Mouse (Mus musculus) midbrain, embryonic 16.5 days (tissue): ENCODE data around the gene Gm5426. TPM values are rescaled to one million over a fixed set of nuclear protein-coding genes. Genes with fewer than 3 reads are reported as not detected.
"Not testable (repeated sequence)": the region's sequence is repeated elsewhere in the genome, so short reads cannot be mapped to it uniquely, and the experiment has no call there.

Source experiments
- ATAC-seq: fragments of 200-750 bp; cut with Nextera tagmentation; 2 replicates; pipeline ENCODE4 v1.8.0; 2017; ENCODE audit warnings: moderate TSS enrichment
- H3K27ac ChIP-seq: fragments of 300-500 bp; sonication (generic); 2 replicates; pipeline ENCODE4 v1.5.1; 2014; ENCODE audit warnings: mild to moderate bottlenecking, low read length, mixed read lengths
- H3K27me3 ChIP-seq: fragments of 300-500 bp; sonication (generic); 2 replicates; pipeline ENCODE4 v1.6.1; 2014; ENCODE audit warnings: low read depth, low read length, mixed read lengths; ENCODE audit not compliant: control insufficient read depth, insufficient read depth
- H3K36me3 ChIP-seq: fragments of 300-500 bp; sonication (generic); 2 replicates; pipeline ENCODE4 v1.6.1; 2014; ENCODE audit warnings: mild to moderate bottlenecking, low read length, moderate library complexity, mixed read lengths; ENCODE audit not compliant: control insufficient read depth, insufficient read depth
- H3K4me1 ChIP-seq: fragments of 300-500 bp; sonication (generic); 2 replicates; pipeline ENCODE4 v1.6.1; 2014; ENCODE audit warnings: mild to moderate bottlenecking, low read length, mixed read lengths; ENCODE audit not compliant: control insufficient read depth, insufficient read depth
- H3K4me2 ChIP-seq: fragments of 300-500 bp; sonication (generic); 2 replicates; pipeline ENCODE4 v1.6.1; 2014; ENCODE audit warnings: mild to moderate bottlenecking, low read length, mixed read lengths
- H3K4me3 ChIP-seq: fragments of 300-500 bp; sonication (generic); 2 replicates; pipeline ENCODE4 v1.5.1; 2014; ENCODE audit warnings: low read depth, mild to moderate bottlenecking, low read length, moderate library complexity, mixed read lengths
- H3K9ac ChIP-seq: fragments of 300-500 bp; sonication (generic); 2 replicates; pipeline ENCODE4 v1.6.1; 2014; ENCODE audit warnings: low read depth, low read length, mixed read lengths
- H3K9me3 ChIP-seq: fragments of 300-500 bp; sonication (generic); replicated peaks from 2 replicates; pipeline ENCODE4 v1.6.1; 2014; ENCODE audit warnings: mild to moderate bottlenecking, low read length, mixed read lengths; ENCODE audit not compliant: control insufficient read depth, poor library complexity, severe bottlenecking
- WGBS: fragments of 180-500 bp; shearing (Covaris S2); extraction: QIAGEN DNeasy Blood & Tissue Kit; methylation state at CpG from one replicate; pipeline ENCODE4 v1.1.7; 2014; 5-methylcytosine and 5-hydroxymethylcytosine counted together
- polyA plus RNA-seq: library from polyadenylated mRNA; unstranded; fragments of >200 nt; fragmentation: Nextera tagmentation; extraction: Ambion mirVana; gene quantifications from 2 replicates; pipeline ENCODE4 v1.2.1, GENCODE M21; 2015

The Gm5426 gene
- not detected in 2 replicates for polyA plus RNA-seq

DNA sequence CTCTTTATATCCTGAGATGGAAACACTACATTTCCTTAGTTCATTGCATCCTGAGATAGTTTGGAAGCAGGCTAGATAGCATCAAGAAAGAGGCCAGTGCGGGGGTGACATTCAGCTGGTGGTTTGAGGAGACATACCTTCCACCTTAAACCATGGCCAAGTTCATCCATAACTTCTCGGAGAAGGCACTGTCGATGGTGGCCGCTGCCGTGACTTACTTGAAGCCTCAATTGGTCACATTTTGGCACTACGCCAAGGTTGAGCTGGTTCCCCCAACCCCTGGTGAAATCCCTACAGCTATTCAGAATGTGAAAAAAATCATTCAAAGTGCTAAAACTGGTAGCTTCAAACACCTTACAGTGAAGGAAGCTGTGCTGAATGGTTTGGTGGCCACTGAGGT is at the start of gene Gm5426:
Gene Gm5426, plus strand, starts transcription at position 153 of the 400 bp plus-strand sequence.
- ATAC-seq, H3K4me2 ChIP-seq, H3K4me3 ChIP-seq, H3K36me3 ChIP-seq, H3K9ac ChIP-seq, H3K4me1 ChIP-seq, H3K27ac ChIP-seq, H3K27me3 ChIP-seq, H3K9me3 ChIP-seq: not testable (repeated sequence)
- WGBS, result 90% methylated on average over 6 of the region's 6 CpGs

GRCm38 (mm10) chr10:96089744-96090143 is 46.7 kb upstream of the Gm5426 start:
- no peak overlapping the region for H3K4me3 ChIP-seq
- 35% methylated on average over 1 of the region's 1 CpGs for WGBS

GRCm38 (mm10) chr10:96090388-96090787 is 46.0 kb upstream of the Gm5426 start:
- Histone ChIP-seq H3K9me3 (no peaks in the 10 kb centered on the region), H3K27me3 (no peaks in the 10 kb centered on the region), H3K4me3 (no peak overlapping the region), H3K4me1 (peaks cover 3% of the 10 kb centered on the region; the same call in 1 of the 2 replicates), H3K4me2 (no peak overlapping the region), H3K27ac (no peak overlapping the region), H3K36me3 (no peaks in the 10 kb centered on the region), H3K9ac (no peak overlapping the region)
- no peak for ATAC-seq
- 65% methylated on average over 3 of the region's 3 CpGs for WGBS

More at GRCm38 (mm10) chr10:96089744-96090143, 46.7 kb upstream of the Gm5426 start:
- H3K4me1 ChIP-seq, result peaks cover 3% of the 10 kb centered on the region; the same call in 1 of the 2 replicates
- H3K9me3 ChIP-seq, result no peaks in the 10 kb centered on the region
- ATAC-seq, result no peak
- no peak overlapping the region for H3K27ac ChIP-seq
- H3K9ac ChIP-seq, result no peak overlapping the region
- no peaks in the 10 kb centered on the region for H3K27me3 ChIP-seq
- H3K4me2 ChIP-seq, result no peak overlapping the region
- no peaks in the 10 kb centered on the region for H3K36me3 ChIP-seq

- Histone ChIP-seq H3K27me3 (no peaks in the 10 kb centered on the region), H3K4me3 (no peak overlapping the region), H3K9me3 (no peaks in the 10 kb centered on the region), H3K36me3 (no peaks in the 10 kb centered on the region), H3K27ac (no peak overlapping the region), H3K4me1 (peaks cover 3% of the 10 kb centered on the region; the same call in 1 of the 2 replicates), H3K9ac (no peak overlapping the region), H3K4me2 (no peak overlapping the region)
- 21% methylated on average over 2 of the region's 2 CpGs for WGBS
- ATAC-seq, result no peak
These were observed 42.4 kb upstream of the Gm5426 start for GRCm38 (mm10) chr10:96093890-96094531.

DNA sequence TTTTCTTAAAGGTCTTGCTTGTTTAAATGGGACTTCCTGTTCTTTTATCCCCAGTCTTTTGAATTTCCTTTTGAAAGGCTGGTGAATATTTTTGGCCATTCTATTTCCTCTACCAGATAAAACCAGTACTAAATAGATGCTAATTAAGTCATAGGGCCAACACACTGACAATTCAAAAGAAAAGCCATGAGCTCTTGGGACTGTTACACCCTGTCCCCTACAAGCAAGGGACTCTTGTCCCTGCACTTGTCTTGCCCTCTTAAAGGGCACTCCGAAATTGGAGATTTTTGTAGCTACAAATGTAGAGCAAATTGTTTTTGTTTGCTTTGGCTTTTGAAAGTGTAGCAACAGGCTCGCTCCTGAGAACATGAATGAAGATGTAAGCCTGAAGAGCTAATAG is 41.8 kb upstream of the Gm5426 start:
- H3K27me3 ChIP-seq, result no peaks in the 10 kb centered on the region
- peaks cover 3% of the 10 kb centered on the region; the same call in 1 of the 2 replicates for H3K4me1 ChIP-seq
- no peak for ATAC-seq
- no peak overlapping the region for H3K4me2 ChIP-seq
- 47% methylated on average over 2 of the region's 2 CpGs for WGBS
- H3K4me3 ChIP-seq, result no peak overlapping the region
- no peaks in the 10 kb centered on the region for H3K36me3 ChIP-seq
- H3K27ac ChIP-seq, result no peak overlapping the region
- no peaks in the 10 kb centered on the region for H3K9me3 ChIP-seq
- H3K9ac ChIP-seq, result no peak overlapping the region

DNA sequence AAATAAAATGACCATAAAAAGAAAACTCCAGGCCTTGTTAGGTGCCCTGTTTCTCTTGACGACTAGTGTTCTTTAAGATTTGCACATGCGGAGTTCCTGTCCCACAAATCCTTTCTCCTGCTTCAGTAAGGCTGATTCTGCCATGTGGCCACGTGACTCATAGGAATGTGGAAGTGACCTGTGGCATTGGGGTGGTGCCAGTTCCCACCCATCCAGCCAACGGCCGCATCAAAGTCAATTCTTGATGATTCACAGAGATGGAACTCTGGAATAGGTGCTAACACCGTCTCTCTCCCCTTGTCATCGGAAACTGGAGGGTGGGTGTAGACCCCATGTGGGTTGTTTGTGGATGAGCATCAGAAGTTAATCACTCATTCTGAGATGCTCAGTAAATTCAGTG is 39.7 kb upstream of the Gm5426 start:
- no peaks in the 10 kb centered on the region for H3K9me3 ChIP-seq
- 91% methylated on average over 7 of the region's 7 CpGs for WGBS
- H3K36me3 ChIP-seq, result no peaks in the 10 kb centered on the region
- H3K4me2 ChIP-seq, result no peak overlapping the region
- H3K27ac ChIP-seq, result no peak overlapping the region
- no peaks in the 10 kb centered on the region for H3K4me1 ChIP-seq
- no peak for ATAC-seq
- H3K4me3 ChIP-seq, result no peak overlapping the region
- H3K9ac ChIP-seq, result no peak overlapping the region
- no peaks in the 10 kb centered on the region for H3K27me3 ChIP-seq

DNA sequence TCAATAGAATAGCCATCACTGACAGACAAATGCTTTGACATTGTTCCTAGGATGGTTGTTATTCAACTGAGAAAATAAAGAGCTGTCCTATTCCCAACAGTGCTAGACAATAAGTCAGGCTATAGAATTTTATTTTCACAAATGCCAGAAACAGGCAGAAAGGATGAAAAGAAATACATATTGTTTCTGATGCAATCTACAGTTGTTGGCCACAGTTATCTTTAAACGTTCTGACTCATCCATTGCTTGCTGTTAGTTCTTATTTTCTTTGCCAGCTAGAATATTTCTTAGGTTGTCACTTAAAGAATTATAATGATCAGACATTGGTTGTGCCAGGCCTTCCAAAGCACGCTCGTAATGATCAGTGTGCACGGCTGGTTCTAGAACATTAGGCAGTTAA is 35.4 kb upstream of the Gm5426 start:
- ATAC-seq, result no peak
- Histone ChIP-seq H3K27me3 (no peaks in the 10 kb centered on the region), H3K9ac (no peak overlapping the region), H3K9me3 (no peaks in the 10 kb centered on the region), H3K4me2 (no peak overlapping the region), H3K4me1 (no peaks in the 10 kb centered on the region), H3K4me3 (no peak overlapping the region), H3K36me3 (no peaks in the 10 kb centered on the region), H3K27ac (no peak overlapping the region)
- WGBS, result 78% methylated on average over 4 of the region's 4 CpGs

DNA sequence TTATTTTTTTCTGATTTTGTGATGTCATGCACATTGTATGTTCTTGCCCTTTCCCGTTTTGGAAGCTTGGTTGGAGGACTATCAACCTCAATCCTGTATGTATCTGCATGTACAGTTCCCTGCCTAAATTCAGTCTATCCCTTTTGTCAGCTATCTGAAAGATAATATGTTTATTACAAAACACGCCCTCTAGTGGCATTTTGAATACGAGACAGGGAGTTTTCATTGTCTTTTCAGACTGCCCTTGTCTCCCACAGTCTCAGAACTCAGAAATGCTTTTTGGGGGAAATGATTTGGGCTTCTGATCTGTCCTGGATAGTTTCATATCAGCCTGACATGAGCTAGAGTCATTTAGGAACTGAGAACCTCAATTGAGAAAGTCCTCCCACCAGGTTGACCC is 32.2 kb upstream of the Gm5426 start:
- Histone ChIP-seq H3K9me3 (no peaks in the 10 kb centered on the region), H3K27ac (no peak overlapping the region), H3K4me1 (no peaks in the 10 kb centered on the region), H3K9ac (no peak overlapping the region), H3K36me3 (no peaks in the 10 kb centered on the region), H3K27me3 (no peaks in the 10 kb centered on the region), H3K4me2 (no peak overlapping the region), H3K4me3 (no peak overlapping the region)
- 42% methylated on average over 3 of the region's 3 CpGs for WGBS
- no peak for ATAC-seq

- Histone ChIP-seq H3K4me1 (no peaks in the 10 kb centered on the region), H3K36me3 (no peaks in the 10 kb centered on the region), H3K4me3 (no peak overlapping the region), H3K27me3 (no peaks in the 10 kb centered on the region), H3K27ac (no peak overlapping the region), H3K4me2 (no peak overlapping the region), H3K9ac (no peak overlapping the region), H3K9me3 (no peaks in the 10 kb centered on the region)
- WGBS, result 95% methylated on average over 4 of the region's 4 CpGs
- ATAC-seq, result no peak
These were observed 31.8 kb upstream of the Gm5426 start for GRCm38 (mm10) chr10:96104624-96105023.
